Mouse (Mus musculus) erythroblast, adult 5-6 weeks (primary cell): ENCODE measurements around the gene Slc25a23. TPM values are rescaled to one million over a fixed set of nuclear protein-coding genes. Genes with fewer than 3 reads are reported as not detected.
"Not testable (repeated sequence)": the region's sequence is repeated elsewhere in the genome, so short reads cannot be mapped to it uniquely, and the experiment has no call there.

Experiments used
- ATAC-seq: replicated peaks from 2 replicates; pipeline ENCODE4 v1.8.0; 2016; ENCODE audit warnings: moderate number of reproducible peaks, mild to moderate bottlenecking, moderate TSS enrichment, inconsistent platforms; ENCODE audit not compliant: poor library complexity, low FRiP score, severe bottlenecking
- total RNA-seq, 2 experiments: library from RNA; stranded (forward) in 1 of 2; stranded (reverse) in 1 of 2; fragments of 150-400 nt in 1 of 2; fragments of 200-764, 138-1000 nt in 1 of 2; gene quantifications; 2 replicates each; pipeline versions ENCODE4 v1.2.3 to v1.2.4; 2015 to 2017; ENCODE audit warnings: low replicate concordance in 2 of 2

The Slc25a23 gene
- total RNA-seq, 2 experiments from 2014 or later: 1.2 to 3.3 TPM

- ATAC-seq: no peak
These were observed 18.7 kb upstream of the Slc25a23 start, which contains the start of gene Dennd1c for GRCm38 (mm10) chr17:57078336-57078735. Dennd1c (minus strand) TSS chr17:57078514.

- ATAC-seq: no peak
These were observed 17.3 kb upstream of the Slc25a23 start for GRCm38 (mm10) chr17:57076916-57077315.

- ATAC-seq: no peak
These were observed 11.0 kb upstream of the Slc25a23 start for GRCm38 (mm10) chr17:57070699-57071098.

- no peak for ATAC-seq
These were observed 10.6 kb upstream of the Slc25a23 start for GRCm38 (mm10) chr17:57070272-57070671.

- no peak for ATAC-seq
These were observed 7.2 kb upstream of the Slc25a23 start for GRCm38 (mm10) chr17:57066908-57067307.

GRCm38 (mm10) chr17:57063031-57063430 is 3.4 kb upstream of the Slc25a23 start:
- no peak for ATAC-seq

GRCm38 (mm10) chr17:57062548-57062947 is 2.9 kb upstream of the Slc25a23 start:
- ATAC-seq: no peak

GRCm38 (mm10) chr17:57062011-57062521 is 2.4 kb upstream of the Slc25a23 start:
- no peak for ATAC-seq

GRCm38 (mm10) chr17:57061069-57061468 is 1.4 kb upstream of the Slc25a23 start:
- no peak for ATAC-seq

GRCm38 (mm10) chr17:57060231-57060801 is 653 bp upstream of the Slc25a23 start:
- ATAC-seq: peak; percentile 84

- no peak for ATAC-seq
These were observed 675 bp downstream of the Slc25a23 start, which contains the start of gene Crb3 for GRCm38 (mm10) chr17:57058891-57059485. Crb3 (plus strand) TSS chr17:57059105.

GRCm38 (mm10) chr17:57056246-57056645 is 3.4 kb downstream of the Slc25a23 start:
- no peak for ATAC-seq

- not testable (repeated sequence) for ATAC-seq
These were observed 8.0 kb downstream of the Slc25a23 start for GRCm38 (mm10) chr17:57051679-57052078.

GRCm38 (mm10) chr17:57048816-57049215 is 10.8 kb downstream of the Slc25a23 start:
- no peak for ATAC-seq

- no peak for ATAC-seq
These were observed 12.3 kb downstream of the Slc25a23 start for GRCm38 (mm10) chr17:57047406-57047805.

GRCm38 (mm10) chr17:57041554-57041953 is 18.1 kb downstream of the Slc25a23 start, which contains the start of gene Slc25a41:
Slc25a41 (minus strand) TSS chr17:57041654.
- no peak for ATAC-seq

- ATAC-seq: no peak
These were observed 20.7 kb downstream of the Slc25a23 start for GRCm38 (mm10) chr17:57038978-57039377.

GRCm38 (mm10) chr17:57032854-57033253 is 26.8 kb downstream of the Slc25a23 start:
- ATAC-seq: no peak

- peak; percentile 88 for ATAC-seq
These were observed 27.8 kb downstream of the Slc25a23 start for GRCm38 (mm10) chr17:57031661-57032420.

GRCm38 (mm10) chr17:57030931-57031660 is 28.6 kb downstream of the Slc25a23 start, which contains the start of gene Khsrp:
Khsrp (minus strand) TSS chr17:57031522.
- ATAC-seq: no peak
